Mouse (Mus musculus): ENCODE measurements around the gene Erbin. TPM values are rescaled to one million over a fixed set of nuclear protein-coding genes. Genes with fewer than 3 reads are reported as not detected.
A peak's percentile ranks its signal among the peaks of the same experiment; 100 is the strongest.

Erbin gene
- polyA plus RNA-seq, 1 experiment: 87.0 TPM

DNA sequence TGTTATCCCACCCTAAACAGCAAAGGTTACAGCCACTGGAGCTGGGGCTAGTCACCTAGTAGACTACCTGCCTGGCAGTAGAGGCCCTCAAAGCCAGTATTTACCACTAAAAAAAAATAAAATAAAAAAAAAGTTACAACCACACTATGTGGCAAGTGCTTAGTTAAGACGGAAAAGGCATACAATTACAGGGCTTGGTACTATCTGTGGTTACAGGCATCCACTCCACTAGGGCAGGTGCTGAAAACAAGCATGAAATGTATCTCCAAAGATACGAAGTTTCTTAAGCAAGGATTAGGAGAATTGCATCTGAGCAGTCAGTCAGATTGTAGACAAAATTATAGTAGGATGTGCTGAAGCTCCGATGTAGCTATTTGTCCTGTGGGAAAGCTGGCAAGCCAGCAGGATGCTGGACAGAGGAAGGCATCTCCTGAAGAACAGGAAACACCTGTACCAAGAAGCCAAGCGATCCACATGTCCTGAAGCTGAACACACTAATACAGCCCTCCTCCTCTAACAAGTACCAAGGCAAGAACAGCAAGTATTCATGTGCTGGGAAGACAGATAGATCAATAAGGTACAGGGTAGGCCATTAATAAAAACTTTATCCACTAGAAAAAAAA lies 6.1 kb downstream of the Erbin start:
- TF ChIP-seq POLR2A (IDR thresholded peaks at IDR 0.05; ENCODE audit: borderline replicate concordance, low read depth, low read length) (no peak), CTCF (IDR thresholded peaks at IDR 0.05; ENCODE audit: low read depth, low read length) (no peak)
- Histone ChIP-seq H3K4me3 (ENCODE audit: insufficient read depth, low read length) (no peak overlapping the region), H3K27ac (ENCODE audit: insufficient read depth, low read depth, low read length) (no peak overlapping the region), H3K4me1 (ENCODE audit: control insufficient read depth, insufficient read depth, low read length) (peaks cover 9% of the 10 kb centered on the region)

DNA sequence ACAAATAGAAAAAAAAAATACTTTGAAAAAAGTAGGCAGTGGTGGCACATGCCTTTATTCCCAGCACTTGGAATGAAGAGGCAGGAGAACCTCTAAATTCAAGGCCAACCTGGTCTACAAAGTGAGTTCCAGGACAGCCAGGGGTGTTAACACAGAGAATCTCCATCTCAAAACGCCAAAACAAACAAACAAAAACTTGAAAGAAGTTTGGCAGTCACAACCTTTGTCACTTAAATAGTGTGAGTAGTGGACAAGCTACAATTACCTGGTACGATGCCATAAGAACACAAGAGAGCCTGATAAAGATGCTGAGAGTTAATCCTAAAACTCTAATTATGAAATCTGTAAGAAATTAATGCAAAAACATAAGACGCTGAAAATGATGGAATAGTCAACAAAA lies 8.0 kb downstream of the Erbin start:
- TF ChIP-seq CTCF (IDR thresholded peaks at IDR 0.05; ENCODE audit: low read depth, low read length) (no peak), POLR2A (IDR thresholded peaks at IDR 0.05; ENCODE audit: borderline replicate concordance, low read depth, low read length) (no peak)
- H3K4me3 ChIP-seq (ENCODE audit: insufficient read depth, low read length): no peak overlapping the region
- peaks cover 9% of the 10 kb centered on the region for H3K4me1 ChIP-seq (ENCODE audit: control insufficient read depth, insufficient read depth, low read length)
- H3K27ac ChIP-seq (ENCODE audit: insufficient read depth, low read depth, low read length): no peak overlapping the region

DNA sequence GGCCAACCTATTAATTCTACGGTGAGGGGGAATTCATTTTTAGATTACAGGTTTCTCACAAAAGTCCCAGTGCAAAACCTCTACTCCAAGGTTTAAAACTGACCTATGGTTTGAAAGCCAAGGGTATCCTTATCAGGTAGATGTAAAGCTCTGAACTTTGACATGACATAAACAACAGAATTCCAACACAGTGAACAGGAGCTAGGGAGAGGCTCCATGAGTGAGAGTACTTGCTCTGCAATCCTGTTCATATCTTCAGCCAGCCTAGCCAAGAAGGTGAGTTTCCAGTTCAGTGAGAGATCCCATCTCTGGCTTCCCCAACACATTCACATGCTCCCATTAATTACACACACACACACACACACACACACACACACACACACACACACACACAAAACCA lies 9.7 kb downstream of the Erbin start:
- TF ChIP-seq CTCF (IDR thresholded peaks at IDR 0.05; ENCODE audit: low read depth, low read length) (no peak), POLR2A (IDR thresholded peaks at IDR 0.05; ENCODE audit: borderline replicate concordance, low read depth, low read length) (no peak)
- Histone ChIP-seq H3K27ac (ENCODE audit: insufficient read depth, low read depth, low read length) (no peak overlapping the region), H3K4me1 (ENCODE audit: control insufficient read depth, insufficient read depth, low read length) (0 out of 2 replicates have a peak, but pooled peaks cover 2% of the 10 kb centered on the region), H3K4me3 (ENCODE audit: insufficient read depth, low read length) (no peak overlapping the region)

DNA sequence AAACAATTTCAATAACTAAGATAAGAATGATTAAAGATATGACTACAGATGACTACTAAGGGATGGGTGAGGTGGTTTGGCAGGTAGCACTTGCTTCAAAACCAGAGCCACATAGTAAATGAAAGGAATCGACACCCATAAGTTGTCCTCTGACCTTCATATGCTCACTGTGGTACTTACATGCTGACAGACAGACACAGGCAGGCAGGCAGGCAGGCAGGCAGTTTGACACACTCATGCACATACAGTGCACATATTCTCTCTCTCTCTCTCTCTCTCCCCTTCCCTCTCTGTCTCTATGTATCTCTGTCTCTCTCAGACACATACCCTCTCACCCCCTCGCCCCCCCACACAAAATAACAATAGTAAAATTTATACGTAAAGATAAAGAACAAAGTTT lies 10.4 kb downstream of the Erbin start:
- H3K4me3 ChIP-seq (ENCODE audit: insufficient read depth, low read length): no peak overlapping the region

DNA sequence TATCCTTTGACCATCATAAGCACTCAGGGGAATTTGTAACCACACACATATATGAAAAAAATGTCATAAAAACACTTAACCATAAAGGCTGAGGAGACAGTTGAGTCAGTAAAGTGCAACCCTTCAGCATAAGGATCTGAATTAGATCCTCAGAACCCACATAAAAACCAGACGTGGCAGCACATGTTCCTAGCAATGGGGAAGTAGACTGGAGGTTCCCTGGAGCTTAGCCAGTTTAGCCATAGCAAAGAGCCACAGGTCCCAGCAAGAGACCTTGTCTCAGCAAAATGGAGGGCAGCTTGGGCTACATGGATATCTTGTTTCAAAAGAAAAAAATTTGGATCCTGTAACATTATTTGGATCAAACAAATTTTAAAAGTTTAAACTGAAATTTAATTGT lies 20.3 kb downstream of the Erbin start:
- no peak overlapping the region for H3K4me3 ChIP-seq (ENCODE audit: insufficient read depth, low read length)
- TF ChIP-seq CTCF (IDR thresholded peaks at IDR 0.05; ENCODE audit: low read depth, low read length): no peak
- TF ChIP-seq POLR2A (IDR thresholded peaks at IDR 0.05; ENCODE audit: borderline replicate concordance, low read depth, low read length): no peak
- peaks cover 15% of the 10 kb centered on the region for H3K4me1 ChIP-seq (ENCODE audit: control insufficient read depth, insufficient read depth, low read length)
- peak overlapping the region; percentile 50; the same call in 1 of the 2 replicates for H3K27ac ChIP-seq (ENCODE audit: insufficient read depth, low read depth, low read length)

More for the DNA sequence above, 10.4 kb downstream of the Erbin start:
- TF ChIP-seq POLR2A (IDR thresholded peaks at IDR 0.05; ENCODE audit: borderline replicate concordance, low read depth, low read length) (no peak), CTCF (IDR thresholded peaks at IDR 0.05; ENCODE audit: low read depth, low read length) (no peak)
- Histone ChIP-seq H3K4me1 (ENCODE audit: control insufficient read depth, insufficient read depth, low read length) (0 out of 2 replicates have a peak, but pooled peaks cover 2% of the 10 kb centered on the region), H3K27ac (ENCODE audit: insufficient read depth, low read depth, low read length) (no peak overlapping the region)

DNA sequence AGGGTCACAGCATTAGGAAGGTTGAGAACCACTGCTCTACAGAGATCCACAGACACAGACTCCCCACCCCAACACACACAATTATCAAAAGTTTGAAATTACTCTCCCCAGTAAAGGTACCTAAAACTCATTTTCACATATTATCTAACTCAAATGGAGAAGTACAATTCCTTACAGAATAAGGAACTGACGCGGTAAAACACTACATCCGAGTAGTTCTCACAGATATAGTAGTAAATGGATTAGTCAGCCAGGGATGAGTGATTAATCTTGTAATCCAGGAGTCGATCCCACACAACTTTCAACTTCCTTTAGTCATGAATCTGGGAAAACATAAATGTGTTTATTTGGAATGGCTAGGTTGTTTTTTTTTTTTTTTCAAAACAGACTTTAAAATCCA lies 22.7 kb downstream of the Erbin start:
- TF ChIP-seq CTCF (IDR thresholded peaks at IDR 0.05; ENCODE audit: low read depth, low read length): no peak
- no peak for TF ChIP-seq POLR2A (IDR thresholded peaks at IDR 0.05; ENCODE audit: borderline replicate concordance, low read depth, low read length)
- H3K27ac ChIP-seq (ENCODE audit: insufficient read depth, low read depth, low read length): no peak overlapping the region
- peaks cover 17% of the 10 kb centered on the region for H3K4me1 ChIP-seq (ENCODE audit: control insufficient read depth, insufficient read depth, low read length)
- no peak overlapping the region for H3K4me3 ChIP-seq (ENCODE audit: insufficient read depth, low read length)

DNA sequence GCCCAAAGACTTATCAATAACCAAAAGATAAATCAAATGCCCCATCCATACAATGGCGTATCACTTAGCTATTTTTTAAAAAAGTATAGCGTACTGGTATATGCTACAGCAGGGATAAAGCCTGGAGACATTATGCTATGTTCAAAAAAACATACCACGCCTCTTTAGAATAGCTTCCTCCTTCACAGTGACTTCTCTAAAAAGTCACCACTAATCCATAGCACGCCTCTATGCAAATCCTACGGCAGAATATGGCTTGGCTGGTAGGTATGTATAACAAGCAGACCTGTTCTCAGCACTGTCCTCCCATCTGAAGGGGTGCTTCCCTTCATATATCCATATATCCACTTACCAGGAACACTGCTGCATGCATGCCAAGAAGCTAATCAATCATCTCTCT lies 27.2 kb downstream of the Erbin start:
- no peak for TF ChIP-seq CTCF (IDR thresholded peaks at IDR 0.05; ENCODE audit: low read depth, low read length)
- no peak for TF ChIP-seq POLR2A (IDR thresholded peaks at IDR 0.05; ENCODE audit: borderline replicate concordance, low read depth, low read length)
- H3K27ac ChIP-seq (ENCODE audit: insufficient read depth, low read depth, low read length): no peak overlapping the region
- H3K4me1 ChIP-seq (ENCODE audit: control insufficient read depth, insufficient read depth, low read length): peaks cover 25% of the 10 kb centered on the region
- no peak overlapping the region for H3K4me3 ChIP-seq (ENCODE audit: insufficient read depth, low read length)

DNA sequence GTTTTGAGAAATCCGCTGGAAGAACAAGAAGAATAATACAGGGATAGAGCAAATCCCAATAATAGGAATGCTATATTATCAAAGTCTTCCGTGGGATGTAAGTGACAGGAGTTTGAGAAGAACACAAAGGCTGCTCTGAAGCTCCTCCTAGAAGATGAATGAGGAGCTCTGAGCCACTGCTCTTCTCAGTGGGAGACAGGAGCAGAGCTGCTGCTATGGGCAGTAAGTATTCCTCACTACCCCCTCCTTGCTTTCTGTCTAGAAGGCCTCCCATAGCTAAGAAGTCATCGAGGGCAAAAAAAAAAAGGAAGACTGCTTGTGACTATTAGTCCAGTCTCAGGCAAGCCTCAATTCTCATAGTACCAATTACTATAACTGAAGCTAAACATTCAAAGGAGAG lies 30.3 kb downstream of the Erbin start:
- Histone ChIP-seq H3K4me1 (ENCODE audit: control insufficient read depth, insufficient read depth, low read length) (peaks cover 18% of the 10 kb centered on the region), H3K4me3 (ENCODE audit: insufficient read depth, low read length) (no peak overlapping the region), H3K27ac (ENCODE audit: insufficient read depth, low read depth, low read length) (no peak overlapping the region)
- TF ChIP-seq CTCF (IDR thresholded peaks at IDR 0.05; ENCODE audit: low read depth, low read length) (no peak), POLR2A (IDR thresholded peaks at IDR 0.05; ENCODE audit: borderline replicate concordance, low read depth, low read length) (no peak)

DNA sequence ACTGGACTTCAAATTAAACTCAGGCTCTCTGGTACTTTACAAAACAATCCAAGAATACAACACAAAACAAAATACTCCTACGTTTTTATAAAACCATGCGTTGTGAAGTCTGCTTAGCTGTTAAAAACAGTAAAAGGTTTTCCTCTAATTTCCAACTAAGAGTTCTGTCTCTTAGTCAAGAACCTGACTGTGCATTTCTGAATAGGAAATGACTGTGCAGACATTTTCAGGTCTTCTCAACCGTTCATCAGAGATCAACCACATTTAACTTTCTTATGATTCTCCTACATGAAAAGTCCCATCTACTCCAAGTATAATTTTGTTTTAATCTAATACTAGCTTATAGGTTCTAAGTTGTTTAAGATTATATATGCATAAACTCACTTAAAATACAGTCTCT lies 33.8 kb downstream of the Erbin start:
- H3K27ac ChIP-seq (ENCODE audit: insufficient read depth, low read depth, low read length): no peak overlapping the region
- no peak overlapping the region for H3K4me3 ChIP-seq (ENCODE audit: insufficient read depth, low read length)
- H3K4me1 ChIP-seq (ENCODE audit: control insufficient read depth, insufficient read depth, low read length): peaks cover 16% of the 10 kb centered on the region
- no peak for TF ChIP-seq POLR2A (IDR thresholded peaks at IDR 0.05; ENCODE audit: borderline replicate concordance, low read depth, low read length)

DNA sequence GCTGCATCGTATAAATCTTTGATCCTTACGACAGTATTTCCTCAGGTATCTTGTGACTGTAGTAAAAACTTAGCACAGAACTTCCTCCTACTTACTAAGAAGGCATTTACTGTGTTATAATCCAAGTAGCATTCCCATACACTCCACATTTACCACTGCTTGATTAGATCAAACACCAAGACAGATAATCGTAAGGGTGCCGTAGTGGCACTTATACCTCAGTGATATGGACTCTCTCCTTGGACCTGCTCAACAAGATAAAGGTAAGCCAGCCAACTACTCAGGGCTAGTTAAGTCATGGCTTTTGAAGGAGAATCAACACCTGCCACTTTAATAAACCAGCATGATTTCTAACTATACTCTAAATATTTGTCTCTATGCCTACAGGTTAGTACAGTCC lies 39.1 kb downstream of the Erbin start:
- H3K4me1 ChIP-seq (ENCODE audit: control insufficient read depth, insufficient read depth, low read length): no peaks in the 10 kb centered on the region
- H3K27ac ChIP-seq (ENCODE audit: insufficient read depth, low read depth, low read length): no peak overlapping the region
- no peak overlapping the region for H3K4me3 ChIP-seq (ENCODE audit: insufficient read depth, low read length)
- no peak for TF ChIP-seq CTCF (IDR thresholded peaks at IDR 0.05; ENCODE audit: low read depth, low read length)
- no peak for TF ChIP-seq POLR2A (IDR thresholded peaks at IDR 0.05; ENCODE audit: borderline replicate concordance, low read depth, low read length)

DNA sequence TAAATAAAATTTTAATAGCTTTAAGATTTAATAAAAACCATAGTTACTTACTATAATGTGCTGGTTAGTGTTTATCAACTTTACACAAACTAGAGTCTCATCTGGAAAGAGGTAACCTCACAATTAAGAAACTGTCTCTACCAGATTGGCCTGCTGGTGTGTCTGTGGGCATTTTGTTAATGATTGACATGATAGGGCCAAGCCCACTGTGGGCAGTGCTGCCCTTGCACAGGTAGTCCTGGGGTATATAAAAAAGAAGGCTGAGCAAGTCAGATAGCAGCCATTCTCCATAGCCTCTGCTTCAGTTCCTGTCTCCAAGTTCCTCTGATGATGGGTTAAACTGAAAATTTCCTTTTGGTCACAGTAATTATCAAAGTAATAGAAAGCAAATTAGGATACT lies 43.6 kb downstream of the Erbin start:
- no peak overlapping the region for H3K4me3 ChIP-seq (ENCODE audit: insufficient read depth, low read length)
- H3K4me1 ChIP-seq (ENCODE audit: control insufficient read depth, insufficient read depth, low read length): peaks cover 8% of the 10 kb centered on the region
- no peak overlapping the region for H3K27ac ChIP-seq (ENCODE audit: insufficient read depth, low read depth, low read length)
- TF ChIP-seq POLR2A (IDR thresholded peaks at IDR 0.05; ENCODE audit: borderline replicate concordance, low read depth, low read length) (no peak), CTCF (IDR thresholded peaks at IDR 0.05; ENCODE audit: low read depth, low read length) (no peak)
